In genomic region chr13:44234241-44234640, GRCm38 (mm10) we compare ENCODE assay signal across 15 mouse cellular contexts.
"Had no signal": no experiment of that assay in that cellular context is flagged by ENCODE, and none has a peak within 500 bp of the region (broad histone marks: within the 10 kb centered on the region; RNA-seq: fewer than 3 reads in every experiment).

No protein-coding gene starts in this region.

- H3K4me3 ChIP-seq: layer of hippocampus, adult 2 months; limb, embryonic 10.5 days; limb, embryonic 13.5 days; liver, embryonic 13.5 days had no signal

- DNase-seq: kidney, adult 18-20 months; kidney, postnatal 25 days; layer of hippocampus, adult 9-11 months; liver; liver, embryonic 13.5 days; lung, adult 2 months; lung, postnatal 14 days; lung, postnatal 4 days; midbrain, embryonic 14.5 days; right cerebral cortex, postnatal 4 days had no signal

- H3K27ac ChIP-seq: kidney, postnatal 0 days; limb, embryonic 10.5 days; limb, embryonic 13.5 days; liver, embryonic 13.5 days; stomach, postnatal 0 days had no signal
